29 mouse cellular contexts compared by ENCODE assay signal in the genomic region with DNA sequence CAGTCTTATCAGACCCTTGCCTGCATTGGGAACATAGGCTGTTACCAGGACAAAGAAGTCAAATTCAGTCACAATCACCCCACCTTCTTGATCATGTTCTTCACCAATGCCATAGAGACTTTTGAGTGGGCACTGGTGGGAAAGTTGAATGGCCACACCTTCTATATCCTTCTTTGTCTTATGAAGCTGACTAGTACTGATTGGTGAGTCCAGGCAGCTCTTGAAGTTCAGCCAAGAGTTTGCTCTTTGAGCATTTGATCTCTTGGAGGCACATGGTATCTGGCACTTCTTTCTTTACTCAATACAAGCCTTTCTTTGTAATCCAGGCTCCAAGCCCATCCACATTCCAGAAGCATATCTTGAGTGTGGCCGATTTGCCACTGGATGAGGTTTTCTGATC.
"Had no signal": no experiment of that assay in that cellular context is flagged by ENCODE, and none has a peak within 500 bp of the region (broad histone marks: within the 10 kb centered on the region; RNA-seq: fewer than 3 reads in every experiment).

No protein-coding gene starts in this region.

- DNase-seq: left cerebral cortex, postnatal 4 days; liver; liver, embryonic 13.5 days; liver, postnatal 0 days; lung, adult 18-20 months; lung, adult 2 months; lung, postnatal 36 days; lung, postnatal 4 days; midbrain, embryonic 14.5 days had no signal

- H3K27ac ChIP-seq: left cerebral cortex, adult 2 months; limb, embryonic 10.5 days; limb, embryonic 12.5 days; limb, embryonic 13.5 days; limb, embryonic 15.5 days; liver, embryonic 12.5 days; liver, embryonic 13.5 days; liver, embryonic 14.5 days; liver, embryonic 15.5 days; macrophage; midbrain, embryonic 10.5 days; midbrain, embryonic 12.5 days; midbrain, embryonic 13.5 days; midbrain, embryonic 15.5 days; neural tube, embryonic 12.5 days; neural tube, embryonic 13.5 days had no signal

- H3K9me3 ChIP-seq: limb, embryonic 10.5 days; limb, embryonic 12.5 days; limb, embryonic 13.5 days; limb, embryonic 15.5 days; liver, embryonic 12.5 days; liver, embryonic 13.5 days; liver, embryonic 15.5 days; megakaryocyte, embryonic 14.5 days; midbrain, embryonic 10.5 days; midbrain, embryonic 12.5 days; midbrain, embryonic 13.5 days; midbrain, embryonic 15.5 days; neural tube, embryonic 12.5 days; neural tube, embryonic 13.5 days had no signal

- H3K4me2 ChIP-seq: limb, embryonic 12.5 days; limb, embryonic 13.5 days; limb, embryonic 15.5 days; liver, embryonic 11.5 days; liver, embryonic 12.5 days; liver, embryonic 13.5 days; liver, embryonic 15.5 days; midbrain, embryonic 11.5 days; midbrain, embryonic 12.5 days; midbrain, embryonic 13.5 days; midbrain, embryonic 15.5 days; neural tube, embryonic 12.5 days; neural tube, embryonic 13.5 days had no signal

- ATAC-seq: liver, embryonic 12.5 days; liver, postnatal 0 days; midbrain, embryonic 13.5 days; midbrain, embryonic 15.5 days; midbrain, embryonic 16.5 days had no signal

- H3K4me1 ChIP-seq: limb, embryonic 10.5 days; limb, embryonic 12.5 days; limb, embryonic 13.5 days; limb, embryonic 15.5 days; liver, embryonic 12.5 days; liver, embryonic 13.5 days; liver, embryonic 15.5 days; megakaryocyte, embryonic 14.5 days; midbrain, embryonic 10.5 days; midbrain, embryonic 12.5 days; midbrain, embryonic 13.5 days; midbrain, embryonic 15.5 days; neural tube, embryonic 12.5 days; neural tube, embryonic 13.5 days had no signal

- H3K4me3 ChIP-seq: left cerebral cortex, adult 2 months; limb, embryonic 10.5 days; limb, embryonic 12.5 days; limb, embryonic 13.5 days; limb, embryonic 15.5 days; liver, embryonic 12.5 days; liver, embryonic 13.5 days; liver, embryonic 15.5 days; megakaryocyte, embryonic 14.5 days; midbrain, embryonic 10.5 days; midbrain, embryonic 12.5 days; midbrain, embryonic 13.5 days; midbrain, embryonic 15.5 days; myocyte; neural tube, embryonic 12.5 days; neural tube, embryonic 13.5 days had no signal

- H3K27me3 ChIP-seq: limb, embryonic 12.5 days; limb, embryonic 13.5 days; limb, embryonic 15.5 days; liver, embryonic 12.5 days; liver, embryonic 13.5 days; liver, embryonic 15.5 days; megakaryocyte, embryonic 14.5 days; midbrain, embryonic 12.5 days; midbrain, embryonic 13.5 days; midbrain, embryonic 15.5 days; neural tube, embryonic 12.5 days; neural tube, embryonic 13.5 days had no signal

- H3K9ac ChIP-seq: limb, embryonic 12.5 days; limb, embryonic 13.5 days; limb, embryonic 15.5 days; liver, embryonic 12.5 days; liver, embryonic 13.5 days; liver, embryonic 14.5 days; liver, embryonic 15.5 days; liver, postnatal 0 days; midbrain, embryonic 12.5 days; midbrain, embryonic 13.5 days; midbrain, embryonic 15.5 days; neural tube, embryonic 12.5 days; neural tube, embryonic 13.5 days had no signal

- H3K36me3 ChIP-seq: limb, embryonic 10.5 days; limb, embryonic 12.5 days; limb, embryonic 13.5 days; limb, embryonic 15.5 days; liver, embryonic 12.5 days; liver, embryonic 13.5 days; liver, embryonic 15.5 days; midbrain, embryonic 10.5 days; midbrain, embryonic 12.5 days; midbrain, embryonic 13.5 days; midbrain, embryonic 15.5 days; neural tube, embryonic 12.5 days; neural tube, embryonic 13.5 days had no signal
